Mouse (Mus musculus) midbrain, embryonic 11.5 days (tissue): ENCODE results near the gene Uvssa. TPM values are rescaled to one million over a fixed set of nuclear protein-coding genes. Genes with fewer than 3 reads are reported as not detected.

Experiments
- ATAC-seq: fragments of 200-750 bp; cut with Nextera tagmentation; 2 replicates; pipeline ENCODE4 v1.8.0; 2017; ENCODE audit warnings: moderate TSS enrichment, moderate library complexity; ENCODE audit not compliant: low FRiP score
- DNase-seq: peaks from one replicate; pipeline ENCODE4 v3.0.0; 2015; ENCODE audit warnings: low spot score; ENCODE audit errors: missing footprints
- H3K27ac ChIP-seq: fragments of 300-500 bp; sonication (generic); 2 replicates; pipeline ENCODE4 v1.5.1; 2014; ENCODE audit warnings: low read depth, low read length
- H3K27me3 ChIP-seq: fragments of 300-500 bp; sonication (generic); 2 replicates; pipeline ENCODE4 v1.6.1; 2014; ENCODE audit warnings: mild to moderate bottlenecking, low read length, moderate library complexity, mixed read lengths; ENCODE audit not compliant: control insufficient read depth, insufficient read depth
- H3K36me3 ChIP-seq: fragments of 300-500 bp; sonication (generic); 2 replicates; pipeline ENCODE4 v1.6.1; 2014; ENCODE audit warnings: mild to moderate bottlenecking, low read length, moderate library complexity, mixed read lengths; ENCODE audit not compliant: control insufficient read depth, insufficient read depth
- H3K4me1 ChIP-seq: fragments of 300-500 bp; sonication (generic); 2 replicates; pipeline ENCODE4 v1.6.1; 2014; ENCODE audit warnings: low read length; ENCODE audit not compliant: control insufficient read depth, insufficient read depth
- H3K4me2 ChIP-seq: fragments of 300-500 bp; sonication (generic); 2 replicates; pipeline ENCODE4 v1.6.1; 2014; ENCODE audit warnings: mild to moderate bottlenecking, moderate library complexity
- H3K4me3 ChIP-seq: fragments of 300-500 bp; sonication (generic); 2 replicates; pipeline ENCODE4 v1.5.1; 2014; ENCODE audit warnings: low read depth, low read length
- H3K9ac ChIP-seq: fragments of 300-500 bp; sonication (generic); 2 replicates; pipeline ENCODE4 v1.6.1; 2014; ENCODE audit warnings: low read length
- H3K9me3 ChIP-seq: fragments of 300-500 bp; sonication (generic); 2 replicates; pipeline ENCODE4 v1.6.1; 2016; ENCODE audit warnings: low read length; ENCODE audit not compliant: control insufficient read depth
- WGBS: fragments of 180-500 bp; shearing (Covaris S2); extraction: QIAGEN DNeasy Blood & Tissue Kit; methylation state at CpG from one replicate; pipeline ENCODE4 v1.1.7; 2014; 5-methylcytosine and 5-hydroxymethylcytosine counted together
- polyA plus RNA-seq: library from polyadenylated mRNA; unstranded; fragments of >200 nt; fragmentation: Nextera tagmentation; extraction: Ambion mirVana; gene quantifications from 2 replicates; pipeline ENCODE4 v1.2.1, GENCODE M21; 2014

Gene Uvssa
- polyA plus RNA-seq, 1 experiment from 2014 or later = 6.1 TPM

DNA sequence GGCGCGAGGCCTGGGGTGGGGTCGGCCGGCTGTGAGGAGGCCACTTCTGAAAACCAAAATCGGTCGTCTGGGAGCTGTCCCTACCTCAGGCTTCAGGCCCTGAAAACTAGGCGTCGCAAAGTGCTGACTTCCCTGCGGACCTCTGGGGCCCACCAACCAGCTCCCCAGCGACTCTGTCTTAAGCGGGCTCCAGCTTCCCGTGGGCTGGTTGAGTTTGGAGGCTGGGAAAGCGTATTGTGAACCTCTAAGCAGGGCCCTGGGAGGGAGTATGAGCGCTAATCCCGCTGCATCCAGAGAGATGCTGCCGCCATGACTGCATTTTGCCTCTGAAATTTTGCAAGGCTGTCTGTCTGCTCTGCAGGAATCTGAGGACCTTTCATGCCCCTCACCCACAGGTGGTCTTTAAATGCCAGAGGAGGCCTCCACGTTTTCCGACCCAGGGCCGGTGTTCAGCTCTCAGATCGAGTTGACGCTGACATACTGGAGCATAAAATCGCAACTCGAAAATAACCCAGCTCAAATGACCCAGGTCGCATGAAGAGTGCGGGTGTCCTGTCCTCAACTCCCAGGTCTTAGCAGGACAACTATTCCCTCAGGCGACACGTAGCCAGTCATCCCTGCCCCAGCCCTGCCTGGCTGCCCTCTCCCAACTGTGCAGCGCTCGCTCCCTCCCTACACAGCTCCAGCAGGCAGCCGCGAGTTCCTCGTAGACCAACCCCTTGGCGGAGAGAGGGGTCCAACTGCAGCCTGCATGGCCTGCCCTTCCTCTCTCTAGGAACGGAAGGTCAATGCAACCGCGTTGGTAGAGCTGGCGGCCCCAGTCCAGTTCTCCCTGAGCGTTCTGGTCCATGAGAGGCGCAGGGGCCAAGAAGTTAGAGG, 53.9 kb downstream of the Uvssa start:
- no peaks in the 10 kb centered on the region for H3K36me3 ChIP-seq
- H3K27ac ChIP-seq = no peak overlapping the region
- H3K27me3 ChIP-seq = peaks cover 99% of the 10 kb centered on the region
- no peak overlapping the region for H3K9ac ChIP-seq
- H3K9me3 ChIP-seq = no peaks in the 10 kb centered on the region
- no peak overlapping the region for H3K4me2 ChIP-seq
- DNase-seq (peak; percentile 94), ATAC-seq (no peak)
- peaks cover 26% of the 10 kb centered on the region for H3K4me1 ChIP-seq
- 0 out of 2 replicates have a peak overlapping the region, but pooled peaks have one; percentile 1 for H3K4me3 ChIP-seq
- under 1% methylated on average over 39 of the region's 39 CpGs for WGBS

DNA sequence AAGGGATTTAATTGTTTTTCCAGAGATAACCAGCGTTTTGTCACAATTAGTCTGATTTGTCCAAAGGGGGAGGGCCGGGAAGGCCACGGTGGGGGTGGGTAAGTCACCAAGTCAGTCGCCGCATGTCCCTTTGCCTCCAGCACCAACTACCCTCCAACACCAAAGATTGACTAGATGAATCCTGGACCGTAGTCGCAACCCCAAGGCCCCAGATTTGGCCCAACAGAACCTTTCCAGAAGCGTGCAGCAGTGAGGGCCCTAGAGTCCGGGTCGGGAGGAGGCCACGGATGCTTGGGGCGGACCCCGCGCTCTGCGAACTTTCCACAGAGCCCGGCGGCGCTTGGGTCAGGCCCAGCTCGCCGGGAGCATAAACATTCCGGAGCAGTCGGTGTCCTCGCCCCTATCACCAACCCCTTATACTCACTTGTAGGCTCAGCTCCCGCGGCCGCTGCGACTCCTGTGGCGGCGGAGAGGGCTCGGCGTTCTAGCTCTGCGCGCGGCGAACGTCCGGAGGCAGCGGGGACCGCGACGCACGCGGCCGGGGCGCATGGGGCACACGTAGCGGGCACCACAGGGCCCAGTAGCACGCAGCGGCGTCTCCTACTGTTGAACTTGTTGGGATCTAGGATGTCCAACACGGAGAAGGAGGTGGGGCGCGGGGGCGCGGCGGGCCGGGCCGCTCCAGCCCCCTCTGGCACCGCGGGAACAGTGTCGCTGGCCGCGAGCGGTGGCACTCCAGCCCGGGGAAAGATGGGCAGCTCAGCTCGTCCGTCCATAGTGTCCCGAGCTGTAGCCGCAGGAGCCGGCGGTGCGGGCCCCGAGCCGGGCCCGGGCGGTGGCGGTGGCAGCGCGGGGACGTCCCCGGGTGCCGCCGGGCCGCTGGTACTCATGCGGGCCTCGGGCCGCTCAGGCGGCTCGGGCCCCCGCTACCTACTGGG, 55.1 kb downstream of the Uvssa start, which contains the start of gene Nkx1-1:
TSS of gene Nkx1-1 (minus strand) at position 776 of the 938 bp plus-strand sequence.
- H3K36me3 ChIP-seq = no peaks in the 10 kb centered on the region
- peak within 1 kb of the TSS; percentile 30 for H3K4me2 ChIP-seq
- peaks cover 26% of the 10 kb centered on the region for H3K4me1 ChIP-seq
- DNase-seq (peak; percentile 93), ATAC-seq (no peak)
- no peaks in the 10 kb centered on the region for H3K9me3 ChIP-seq
- H3K9ac ChIP-seq = no peak within 1 kb of the TSS
- H3K4me3 ChIP-seq = peak within 1 kb of the TSS; percentile 19; the same call in 1 of the 2 replicates
- H3K27me3 ChIP-seq = peaks cover 99% of the 10 kb centered on the region
- 1% methylated on average over 85 of the region's 90 CpGs for WGBS
- H3K27ac ChIP-seq = no peak within 1 kb of the TSS

DNA sequence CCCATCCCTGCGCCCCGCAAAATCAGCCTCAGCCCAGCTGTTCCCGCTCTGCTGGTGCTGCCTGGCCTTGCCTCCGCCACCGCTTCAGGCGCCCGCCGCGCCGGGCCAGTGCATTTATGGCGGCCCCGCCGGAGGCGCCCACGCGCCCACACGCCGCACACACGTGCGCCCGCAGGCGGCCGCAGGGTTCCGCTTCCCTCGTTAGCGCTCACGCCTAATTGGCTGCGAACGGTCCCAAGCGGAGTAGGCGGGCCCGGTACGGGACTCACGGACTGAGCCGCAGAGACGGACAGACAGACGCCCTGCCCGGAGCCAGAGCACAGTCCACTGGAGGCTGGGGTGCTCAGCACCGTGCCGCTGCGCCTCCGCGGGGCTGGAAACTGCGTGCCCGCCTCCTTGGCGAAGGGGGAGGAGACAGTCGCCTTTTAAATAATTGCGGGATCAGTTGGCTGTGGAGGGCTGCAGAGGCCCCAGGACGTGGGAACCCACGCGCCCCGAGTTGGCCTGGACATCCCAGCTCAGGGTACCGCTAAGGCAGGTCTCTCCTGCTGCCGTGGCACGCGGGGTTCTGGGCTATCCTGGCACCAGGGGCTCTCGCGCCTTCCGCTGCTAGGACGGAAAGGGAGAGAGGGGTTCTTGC, 55.9 kb downstream of the Uvssa start:
- Histone ChIP-seq H3K4me2 (peak overlapping the region; percentile 30), H3K9me3 (no peaks in the 10 kb centered on the region), H3K27me3 (peaks cover 98% of the 10 kb centered on the region), H3K4me3 (peak overlapping the region; percentile 19; the same call in 1 of the 2 replicates), H3K27ac (no peak overlapping the region), H3K9ac (no peak overlapping the region), H3K36me3 (no peaks in the 10 kb centered on the region), H3K4me1 (peaks cover 26% of the 10 kb centered on the region)
- DNase-seq (peak; percentile 91), ATAC-seq (0 out of 2 replicates have a peak, but pooled peaks have one; percentile 7)
- under 1% methylated on average over 59 of the region's 60 CpGs for WGBS

DNA sequence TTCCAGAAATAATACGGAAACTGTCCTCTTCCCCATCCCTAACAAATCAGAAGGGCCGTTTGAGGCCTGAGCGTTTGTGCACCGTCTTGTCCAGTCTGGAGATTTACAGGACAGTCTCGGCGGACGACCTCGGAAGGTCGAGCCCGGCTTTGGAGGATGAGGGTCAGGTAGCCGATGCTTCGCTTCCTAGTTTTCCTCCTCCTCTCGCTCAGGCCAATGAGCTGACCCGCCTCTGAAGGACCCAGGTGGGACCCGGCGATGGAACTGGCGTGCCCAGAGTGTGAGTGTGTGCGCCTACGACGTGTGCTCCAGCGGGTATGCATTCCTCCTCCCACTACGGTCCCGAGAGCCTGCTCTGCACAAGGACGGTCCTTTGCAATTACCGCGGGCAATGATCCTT, 56.8 kb downstream of the Uvssa start:
- Histone ChIP-seq H3K4me3 (0 out of 2 replicates have a peak overlapping the region, but pooled peaks have one; percentile 19), H3K4me2 (no peak overlapping the region), H3K9me3 (no peaks in the 10 kb centered on the region), H3K36me3 (no peaks in the 10 kb centered on the region), H3K9ac (no peak overlapping the region), H3K27me3 (peaks cover 91% of the 10 kb centered on the region), H3K4me1 (peaks cover 26% of the 10 kb centered on the region), H3K27ac (no peak overlapping the region)
- WGBS = 2% methylated on average over 26 of the region's 26 CpGs
- DNase-seq = peak; percentile 91
- ATAC-seq = no peak

DNA sequence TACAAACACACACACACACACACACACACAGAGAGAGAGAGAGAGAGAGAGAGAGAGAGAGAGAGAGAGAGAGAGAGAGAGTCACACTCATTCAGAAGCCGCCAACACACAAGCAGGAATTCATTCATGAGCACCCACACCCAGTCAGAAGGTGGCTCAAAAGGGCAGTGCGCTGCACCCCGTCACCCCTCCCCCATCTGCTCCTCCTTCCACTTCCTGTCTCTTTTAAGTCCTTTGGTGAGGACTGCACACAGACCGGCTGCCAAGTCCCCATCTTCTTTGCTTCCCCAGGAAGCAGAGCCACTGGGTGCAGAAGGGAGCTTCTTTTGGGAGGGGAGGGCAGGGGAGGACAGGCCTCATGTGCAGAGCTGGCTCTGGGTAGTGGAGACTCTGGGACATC, 57.6 kb downstream of the Uvssa start:
- no peak overlapping the region for H3K27ac ChIP-seq

DNA sequence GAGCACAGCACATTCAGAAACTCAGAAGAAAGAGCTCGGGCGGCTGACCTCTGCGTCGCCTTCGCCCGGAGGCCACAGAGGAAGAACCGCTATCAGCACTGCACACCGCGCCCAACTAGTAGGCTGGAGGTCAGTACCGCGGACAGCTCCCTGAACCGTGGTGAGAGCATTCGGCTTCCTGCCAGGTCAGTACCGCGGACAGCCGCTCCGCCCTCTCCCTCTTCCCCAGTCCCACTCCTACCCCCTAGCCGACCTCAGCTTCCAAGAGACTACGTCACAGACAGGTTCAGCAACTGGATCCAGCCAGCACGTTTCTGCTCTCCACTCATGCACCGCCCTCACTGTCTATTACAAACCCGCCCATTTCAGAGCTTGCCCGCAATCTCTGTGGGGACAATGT, 59.9 kb downstream of the Uvssa start:
- H3K27me3 ChIP-seq = peaks cover 72% of the 10 kb centered on the region
- ATAC-seq (peak; percentile 57; the same call in 1 of the 2 replicates), DNase-seq (peak; percentile 97)
- no peaks in the 10 kb centered on the region for H3K36me3 ChIP-seq
- no peak overlapping the region for H3K4me2 ChIP-seq
- H3K9ac ChIP-seq = no peak overlapping the region
- no peak overlapping the region for H3K4me3 ChIP-seq
- H3K9me3 ChIP-seq = no peaks in the 10 kb centered on the region
- 4% methylated on average over 22 of the region's 23 CpGs for WGBS
- H3K27ac ChIP-seq = no peak overlapping the region
- H3K4me1 ChIP-seq = peaks cover 15% of the 10 kb centered on the region

More for the DNA sequence above, 57.6 kb downstream of the Uvssa start:
- Histone ChIP-seq H3K4me1 (peaks cover 21% of the 10 kb centered on the region), H3K9ac (no peak overlapping the region), H3K27me3 (peaks cover 83% of the 10 kb centered on the region), H3K36me3 (no peaks in the 10 kb centered on the region), H3K9me3 (no peaks in the 10 kb centered on the region), H3K4me3 (no peak overlapping the region), H3K4me2 (no peak overlapping the region)
- no peak for ATAC-seq
- no peak for DNase-seq
- WGBS = 1% methylated on average over 4 of the region's 4 CpGs

DNA sequence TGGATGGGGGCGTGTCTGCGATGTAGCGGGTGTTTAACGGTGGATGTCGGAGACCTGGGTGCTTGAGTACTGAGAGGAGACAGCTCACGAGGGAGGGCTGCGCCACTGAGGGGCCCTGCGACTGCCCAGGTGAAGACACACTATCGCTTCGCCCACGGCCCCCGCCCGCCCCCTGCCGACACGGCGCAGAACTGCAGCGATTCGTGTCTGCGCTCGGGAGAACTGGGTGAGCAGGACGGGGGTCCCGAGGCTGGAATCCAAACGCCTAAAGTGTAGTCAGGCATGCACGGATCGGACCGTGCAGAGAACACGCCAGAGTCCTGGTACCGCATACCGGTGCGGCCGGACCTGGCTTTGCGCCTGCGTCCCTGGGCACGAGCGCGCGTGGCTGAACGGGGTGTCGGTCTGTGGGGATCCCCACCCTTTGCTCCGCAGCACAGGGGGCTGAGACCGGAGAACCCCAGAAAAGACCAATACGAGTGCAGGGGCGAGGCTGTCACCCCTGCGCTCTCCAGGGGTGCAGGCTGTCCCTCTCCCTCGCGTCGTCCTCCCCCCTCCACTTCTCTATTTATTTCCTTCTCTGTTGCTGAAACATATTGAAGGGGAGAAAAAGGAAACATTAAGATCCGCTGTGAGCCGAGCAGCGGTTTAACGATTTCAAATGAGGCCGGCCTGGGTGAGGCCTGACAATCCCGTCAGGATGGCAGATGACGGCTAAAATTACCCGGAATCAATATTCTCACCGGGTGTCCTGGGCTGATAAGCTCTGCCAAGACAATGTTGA, 64.8 kb downstream of the Uvssa start:
- DNase-seq = peak; percentile 99
- ATAC-seq = peak; percentile 61
- Histone ChIP-seq H3K4me1 (peaks cover 4% of the 10 kb centered on the region), H3K4me3 (peak overlapping the region; percentile 32), H3K9me3 (no peaks in the 10 kb centered on the region), H3K4me2 (peak overlapping the region; percentile 64), H3K9ac (peak overlapping the region; percentile 49), H3K27ac (no peak overlapping the region), H3K36me3 (no peaks in the 10 kb centered on the region), H3K27me3 (peaks cover 32% of the 10 kb centered on the region)
- 5% methylated on average over 56 of the region's 56 CpGs for WGBS

DNA sequence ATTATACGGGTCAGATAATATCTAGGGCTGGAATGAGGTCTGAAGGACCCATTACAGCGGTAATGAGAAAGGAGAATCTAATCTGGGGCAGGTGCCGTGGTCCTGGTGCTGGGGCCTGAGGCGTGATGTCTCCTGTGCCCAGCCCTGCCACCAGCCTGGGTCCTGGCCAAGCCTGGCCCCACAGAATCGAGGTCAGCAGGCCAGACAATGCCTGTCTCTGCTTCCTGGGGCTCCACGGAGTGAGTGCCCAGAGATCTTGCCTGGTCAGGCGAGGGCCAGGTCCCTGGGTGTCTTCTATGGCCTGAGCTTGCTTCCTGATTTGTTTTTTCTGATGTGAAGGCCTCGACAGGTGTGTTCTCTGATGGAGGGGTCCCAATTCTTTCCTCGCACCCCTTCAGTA, 65.4 kb downstream of the Uvssa start:
- 51% methylated on average over 9 of the region's 9 CpGs for WGBS
- no peaks in the 10 kb centered on the region for H3K9me3 ChIP-seq
- H3K27me3 ChIP-seq = peaks cover 26% of the 10 kb centered on the region
- ATAC-seq = no peak
- H3K4me1 ChIP-seq = peaks cover 4% of the 10 kb centered on the region
- H3K36me3 ChIP-seq = no peaks in the 10 kb centered on the region
- H3K4me2 ChIP-seq = no peak overlapping the region
- H3K9ac ChIP-seq = no peak overlapping the region
- H3K4me3 ChIP-seq = no peak overlapping the region
- no peak for DNase-seq
- no peak overlapping the region for H3K27ac ChIP-seq
